Mouse (Mus musculus): ENCODE results near the gene Ift81. TPM values are rescaled to one million over a fixed set of nuclear protein-coding genes. Genes with fewer than 3 reads are reported as not detected.
A peak's percentile ranks its signal among the peaks of the same experiment; 100 is the strongest.

Ift81 gene
- total and polyA plus RNA-seq, 2 experiments from 2014 or later: 43.8 to 51.6 TPM

- Histone ChIP-seq H3K9me3 (replicated peaks; ENCODE audit: control insufficient read depth, low read length) (no peaks in the 10 kb centered on the region), H3K4me2 (ENCODE audit: low read depth, low read length) (peak overlapping the region; percentile 37), H3K9ac (replicated peaks; ENCODE audit: low read depth, low read length) (no peak overlapping the region), H3K4me1 (ENCODE audit: control insufficient read depth, insufficient read depth) (peaks cover 21% of the 10 kb centered on the region), H3K27ac (ENCODE audit: low read depth) (peak overlapping the region; percentile 90), H3K36me3 (replicated peaks; ENCODE audit: control insufficient read depth, insufficient read depth, low read length) (peaks cover 27% of the 10 kb centered on the region), H3K27me3 (ENCODE audit: control insufficient read depth, insufficient read depth, low read length) (no peaks in the 10 kb centered on the region), H3K4me3 (ENCODE audit: low read depth, low read length) (no peak overlapping the region)
- WGBS: 13% methylated on average over 8 of the region's 8 CpGs
- TF ChIP-seq CTCF (IDR thresholded peaks at IDR 0.05; ENCODE audit: low read depth): no peak
- TF ChIP-seq EP300 (IDR thresholded peaks at IDR 0.05; ENCODE audit: low read depth): no peak
- ATAC-seq (ENCODE audit: insufficient read depth, low read depth) (peak; percentile 84), DNase-seq (ENCODE audit: low spot score) (peak; percentile 87)
Measured at GRCm38 (mm10) chr5:122560654-122561053, 53.7 kb downstream of the Ift81 start.

- TF ChIP-seq EP300 (IDR thresholded peaks at IDR 0.05; ENCODE audit: low read depth): no peak
- no peak for TF ChIP-seq CTCF (IDR thresholded peaks at IDR 0.05; ENCODE audit: low read depth)
- H3K36me3 ChIP-seq (replicated peaks; ENCODE audit: control insufficient read depth, insufficient read depth, low read length): 0 out of 2 replicates have a peak, but pooled peaks cover 11% of the 10 kb centered on the region
- DNase-seq (ENCODE audit: low spot score) (peak; percentile 53), ATAC-seq (ENCODE audit: insufficient read depth, low read depth) (no peak)
- no peak overlapping the region for H3K4me3 ChIP-seq (ENCODE audit: low read depth, low read length)
- H3K9me3 ChIP-seq (replicated peaks; ENCODE audit: control insufficient read depth, low read length): no peaks in the 10 kb centered on the region
- peak overlapping the region; percentile 78 for H3K27ac ChIP-seq (ENCODE audit: low read depth)
- 48% methylated on average over 10 of the region's 10 CpGs for WGBS
- H3K9ac ChIP-seq (replicated peaks; ENCODE audit: low read depth, low read length): 0 out of 2 replicates have a peak overlapping the region, but pooled peaks have one; percentile 6
- no peak overlapping the region for H3K4me2 ChIP-seq (ENCODE audit: low read depth, low read length)
- no peaks in the 10 kb centered on the region for H3K27me3 ChIP-seq (ENCODE audit: control insufficient read depth, insufficient read depth, low read length)
- peaks cover 21% of the 10 kb centered on the region for H3K4me1 ChIP-seq (ENCODE audit: control insufficient read depth, insufficient read depth)
Measured at GRCm38 (mm10) chr5:122558127-122558526, 56.2 kb downstream of the Ift81 start.

GRCm38 (mm10) chr5:122555107-122555506 lies 59.2 kb downstream of the Ift81 start:
- Histone ChIP-seq H3K27me3 (ENCODE audit: control insufficient read depth, insufficient read depth, low read length) (no peaks in the 10 kb centered on the region), H3K36me3 (replicated peaks; ENCODE audit: control insufficient read depth, insufficient read depth, low read length) (peaks cover 19% of the 10 kb centered on the region; the same call in 1 of the 2 replicates), H3K9me3 (replicated peaks; ENCODE audit: control insufficient read depth, low read length) (no peaks in the 10 kb centered on the region), H3K4me1 (ENCODE audit: control insufficient read depth, insufficient read depth) (peaks cover 12% of the 10 kb centered on the region), H3K4me2 (ENCODE audit: low read depth, low read length) (no peak overlapping the region), H3K4me3 (ENCODE audit: low read depth, low read length) (no peak overlapping the region), H3K27ac (ENCODE audit: low read depth) (peak overlapping the region; percentile 20; the same call in 1 of the 2 replicates), H3K9ac (replicated peaks; ENCODE audit: low read depth, low read length) (no peak overlapping the region)
- TF ChIP-seq CTCF (IDR thresholded peaks at IDR 0.05; ENCODE audit: low read depth): no peak
- no peak for TF ChIP-seq EP300 (IDR thresholded peaks at IDR 0.05; ENCODE audit: low read depth)
- WGBS: 15% methylated on average over 2 of the region's 2 CpGs
- no peak for ATAC-seq (ENCODE audit: insufficient read depth, low read depth)
- no peak for DNase-seq (ENCODE audit: low spot score)

GRCm38 (mm10) chr5:122552638-122553037 lies 61.7 kb downstream of the Ift81 start:
- no peak for ATAC-seq (ENCODE audit: insufficient read depth, low read depth)
- no peak overlapping the region for H3K27ac ChIP-seq (ENCODE audit: low read depth)

GRCm38 (mm10) chr5:122550460-122550859 lies 63.9 kb downstream of the Ift81 start:
- no peak for TF ChIP-seq EP300 (IDR thresholded peaks at IDR 0.05; ENCODE audit: low read depth)
- no peak for TF ChIP-seq CTCF (IDR thresholded peaks at IDR 0.05; ENCODE audit: low read depth)
- H3K27ac ChIP-seq (ENCODE audit: low read depth): no peak overlapping the region
- no peak for DNase-seq (ENCODE audit: low spot score)
- no peaks in the 10 kb centered on the region for H3K27me3 ChIP-seq (ENCODE audit: control insufficient read depth, insufficient read depth, low read length)
- peaks cover 19% of the 10 kb centered on the region for H3K4me1 ChIP-seq (ENCODE audit: control insufficient read depth, insufficient read depth)
- H3K4me2 ChIP-seq (ENCODE audit: low read depth, low read length): no peak overlapping the region
- no peak overlapping the region for H3K9ac ChIP-seq (replicated peaks; ENCODE audit: low read depth, low read length)
- no peaks in the 10 kb centered on the region for H3K9me3 ChIP-seq (replicated peaks; ENCODE audit: control insufficient read depth, low read length)
- no peak overlapping the region for H3K4me3 ChIP-seq (ENCODE audit: low read depth, low read length)
- 84% methylated on average over 8 of the region's 8 CpGs for WGBS
- peaks cover 8% of the 10 kb centered on the region; the same call in 1 of the 2 replicates for H3K36me3 ChIP-seq (replicated peaks; ENCODE audit: control insufficient read depth, insufficient read depth, low read length)
- ATAC-seq (ENCODE audit: insufficient read depth, low read depth): no peak

More at GRCm38 (mm10) chr5:122552638-122553037, 61.7 kb downstream of the Ift81 start:
- no peaks in the 10 kb centered on the region for H3K9me3 ChIP-seq (replicated peaks; ENCODE audit: control insufficient read depth, low read length)
- no peak for TF ChIP-seq CTCF (IDR thresholded peaks at IDR 0.05; ENCODE audit: low read depth)
- no peak for TF ChIP-seq EP300 (IDR thresholded peaks at IDR 0.05; ENCODE audit: low read depth)
- WGBS: 73% methylated on average over 9 of the region's 9 CpGs
- DNase-seq (ENCODE audit: low spot score): no peak
- H3K36me3 ChIP-seq (replicated peaks; ENCODE audit: control insufficient read depth, insufficient read depth, low read length): peaks cover 8% of the 10 kb centered on the region; the same call in 1 of the 2 replicates
- no peak overlapping the region for H3K4me3 ChIP-seq (ENCODE audit: low read depth, low read length)
- no peaks in the 10 kb centered on the region for H3K27me3 ChIP-seq (ENCODE audit: control insufficient read depth, insufficient read depth, low read length)
- no peak overlapping the region for H3K9ac ChIP-seq (replicated peaks; ENCODE audit: low read depth, low read length)
- H3K4me2 ChIP-seq (ENCODE audit: low read depth, low read length): no peak overlapping the region
- peaks cover 20% of the 10 kb centered on the region for H3K4me1 ChIP-seq (ENCODE audit: control insufficient read depth, insufficient read depth)

GRCm38 (mm10) chr5:122548671-122549070 lies 65.6 kb downstream of the Ift81 start:
- Histone ChIP-seq H3K27ac (ENCODE audit: low read depth) (peak overlapping the region; percentile 72), H3K36me3 (replicated peaks; ENCODE audit: control insufficient read depth, insufficient read depth, low read length) (peaks cover 8% of the 10 kb centered on the region; the same call in 1 of the 2 replicates), H3K4me3 (ENCODE audit: low read depth, low read length) (no peak overlapping the region), H3K9ac (replicated peaks; ENCODE audit: low read depth, low read length) (no peak overlapping the region), H3K4me2 (ENCODE audit: low read depth, low read length) (no peak overlapping the region), H3K9me3 (replicated peaks; ENCODE audit: control insufficient read depth, low read length) (no peaks in the 10 kb centered on the region), H3K4me1 (ENCODE audit: control insufficient read depth, insufficient read depth) (peaks cover 27% of the 10 kb centered on the region), H3K27me3 (ENCODE audit: control insufficient read depth, insufficient read depth, low read length) (no peaks in the 10 kb centered on the region)
- TF ChIP-seq EP300 (IDR thresholded peaks at IDR 0.05; ENCODE audit: low read depth): no peak
- 46% methylated on average over 6 of the region's 6 CpGs for WGBS
- DNase-seq (ENCODE audit: low spot score) (peak; percentile 55), ATAC-seq (ENCODE audit: insufficient read depth, low read depth) (peak; percentile 62)

Measured in heart, postnatal 0 days (tissue).